Mouse (Mus musculus): ENCODE measurements around the gene Ldlr. TPM values are rescaled to one million over a fixed set of nuclear protein-coding genes. Genes with fewer than 3 reads are reported as not detected.
A peak's percentile ranks its signal among the peaks of the same experiment; 100 is the strongest.

The Ldlr gene
- total RNA-seq, 2 experiments from 2014 or later = 8.4 to 11.5 TPM

GRCm38 (mm10) chr9:21724147-21724536 is 859 bp downstream of the Ldlr start:
- peak; percentile 88 for ATAC-seq (replicated peaks; ENCODE audit: low FRiP score, low TSS enrichment, poor library complexity, severe bottlenecking)

GRCm38 (mm10) chr9:21725224-21726121 is 2.2 kb downstream of the Ldlr start:
- peak; percentile 32 for ATAC-seq (replicated peaks; ENCODE audit: low FRiP score, low TSS enrichment, poor library complexity, severe bottlenecking)

GRCm38 (mm10) chr9:21726218-21726975 is 3.1 kb downstream of the Ldlr start:
- no peak for ATAC-seq (replicated peaks; ENCODE audit: low FRiP score, low TSS enrichment, poor library complexity, severe bottlenecking)

DNA sequence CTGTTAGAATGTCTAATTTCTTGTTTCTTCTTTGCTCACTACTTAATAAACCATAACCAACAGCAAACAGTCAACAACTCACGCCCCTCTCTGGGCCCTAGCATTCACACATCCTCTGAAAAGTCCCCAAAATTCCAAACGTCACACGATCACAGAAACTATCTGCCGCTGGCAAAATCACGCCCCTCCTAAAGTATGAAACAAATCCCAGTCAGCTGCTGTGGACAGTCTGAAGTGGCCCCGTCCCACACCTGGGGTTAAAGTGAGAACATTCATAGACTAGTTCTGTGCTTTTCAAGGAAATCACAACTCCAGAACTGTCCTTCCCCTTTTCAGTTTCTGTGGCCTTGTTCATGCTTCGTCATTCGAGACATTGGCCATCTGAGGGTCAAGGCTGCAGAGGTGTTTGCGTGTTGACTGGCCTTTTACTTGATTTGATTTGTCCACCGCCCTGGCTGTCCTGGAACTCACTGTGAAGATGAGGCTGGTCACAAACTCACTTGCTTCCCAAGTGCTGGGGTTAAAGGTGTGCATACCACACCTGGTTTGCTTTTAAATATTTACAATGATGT is 5.1 kb downstream of the Ldlr start:
- no peak for ATAC-seq (replicated peaks; ENCODE audit: low FRiP score, low TSS enrichment, poor library complexity, severe bottlenecking)

DNA sequence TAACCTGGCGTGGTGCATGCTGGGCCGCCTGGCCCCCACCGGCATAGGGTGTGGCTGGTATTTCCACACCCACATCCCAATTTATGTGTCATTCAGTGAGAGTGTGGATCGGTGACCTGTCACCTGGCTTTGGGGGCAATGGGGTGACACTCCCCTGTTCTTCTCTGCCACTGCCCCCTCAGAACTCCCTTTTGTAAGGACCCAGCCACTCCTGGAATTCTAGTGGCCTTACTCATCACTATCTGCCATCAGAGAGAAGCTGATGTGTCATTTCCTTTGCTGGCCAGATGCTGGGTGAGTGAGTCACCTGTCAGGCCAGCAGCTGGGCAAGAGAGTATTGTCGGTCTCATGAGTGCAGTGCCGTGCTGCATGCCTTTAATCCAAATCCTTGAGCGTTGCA is 6.0 kb downstream of the Ldlr start:
- ATAC-seq (replicated peaks; ENCODE audit: low FRiP score, low TSS enrichment, poor library complexity, severe bottlenecking) = no peak

- ATAC-seq (replicated peaks; ENCODE audit: low FRiP score, low TSS enrichment, poor library complexity, severe bottlenecking) = no peak
Measured at GRCm38 (mm10) chr9:21732288-21732687, 9.0 kb downstream of the Ldlr start.

DNA sequence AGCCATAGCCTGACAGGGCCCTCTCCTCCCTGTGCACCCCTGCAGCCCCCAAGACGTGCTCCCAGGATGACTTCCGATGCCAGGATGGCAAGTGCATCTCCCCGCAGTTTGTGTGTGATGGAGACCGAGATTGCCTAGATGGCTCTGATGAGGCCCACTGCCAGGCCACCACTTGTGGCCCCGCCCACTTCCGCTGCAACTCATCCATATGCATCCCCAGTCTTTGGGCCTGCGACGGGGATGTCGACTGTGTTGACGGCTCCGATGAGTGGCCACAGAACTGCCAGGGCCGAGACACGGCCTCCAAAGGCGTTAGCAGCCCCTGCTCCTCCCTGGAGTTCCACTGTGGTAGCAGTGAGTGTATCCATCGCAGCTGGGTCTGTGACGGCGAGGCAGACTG is 10.2 kb downstream of the Ldlr start:
- ATAC-seq (replicated peaks; ENCODE audit: low FRiP score, low TSS enrichment, poor library complexity, severe bottlenecking) = no peak

- ATAC-seq (replicated peaks; ENCODE audit: low FRiP score, low TSS enrichment, poor library complexity, severe bottlenecking) = no peak
Measured at GRCm38 (mm10) chr9:21733989-21734388, 10.7 kb downstream of the Ldlr start.

GRCm38 (mm10) chr9:21735126-21735525 is 11.8 kb downstream of the Ldlr start:
- no peak for ATAC-seq (replicated peaks; ENCODE audit: low FRiP score, low TSS enrichment, poor library complexity, severe bottlenecking)

- ATAC-seq (replicated peaks; ENCODE audit: low FRiP score, low TSS enrichment, poor library complexity, severe bottlenecking) = no peak
Measured at GRCm38 (mm10) chr9:21736580-21736979, 13.3 kb downstream of the Ldlr start.

DNA sequence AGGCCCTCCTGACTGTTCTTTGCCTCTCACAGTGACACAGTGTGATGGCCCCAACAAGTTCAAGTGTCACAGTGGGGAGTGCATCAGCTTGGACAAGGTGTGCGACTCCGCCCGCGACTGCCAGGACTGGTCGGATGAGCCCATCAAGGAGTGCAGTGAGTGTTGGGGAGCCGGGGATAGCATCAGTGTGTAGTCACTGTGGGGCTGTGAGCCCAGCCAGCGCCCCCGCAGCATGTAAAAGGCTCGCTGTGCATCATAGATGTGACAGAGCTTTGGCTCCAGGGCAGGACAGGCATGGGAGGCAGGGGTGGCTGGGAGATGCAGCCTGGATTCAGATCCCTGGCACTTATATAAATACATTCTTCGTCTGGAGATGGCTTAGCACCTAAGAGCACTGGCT is 13.9 kb downstream of the Ldlr start:
- no peak for ATAC-seq (replicated peaks; ENCODE audit: low FRiP score, low TSS enrichment, poor library complexity, severe bottlenecking)

- no peak for ATAC-seq (replicated peaks; ENCODE audit: low FRiP score, low TSS enrichment, poor library complexity, severe bottlenecking)
Measured at GRCm38 (mm10) chr9:21738776-21739175, 15.5 kb downstream of the Ldlr start.

GRCm38 (mm10) chr9:21740427-21740826 is 17.1 kb downstream of the Ldlr start:
- no peak for ATAC-seq (replicated peaks; ENCODE audit: low FRiP score, low TSS enrichment, poor library complexity, severe bottlenecking)

GRCm38 (mm10) chr9:21741514-21741913 is 18.2 kb downstream of the Ldlr start:
- peak; percentile 43; the same call in 1 of the 2 replicates for ATAC-seq (replicated peaks; ENCODE audit: low FRiP score, low TSS enrichment, poor library complexity, severe bottlenecking)

GRCm38 (mm10) chr9:21747238-21747774 is 24.0 kb downstream of the Ldlr start:
- ATAC-seq (replicated peaks; ENCODE audit: low FRiP score, low TSS enrichment, poor library complexity, severe bottlenecking) = no peak

DNA sequence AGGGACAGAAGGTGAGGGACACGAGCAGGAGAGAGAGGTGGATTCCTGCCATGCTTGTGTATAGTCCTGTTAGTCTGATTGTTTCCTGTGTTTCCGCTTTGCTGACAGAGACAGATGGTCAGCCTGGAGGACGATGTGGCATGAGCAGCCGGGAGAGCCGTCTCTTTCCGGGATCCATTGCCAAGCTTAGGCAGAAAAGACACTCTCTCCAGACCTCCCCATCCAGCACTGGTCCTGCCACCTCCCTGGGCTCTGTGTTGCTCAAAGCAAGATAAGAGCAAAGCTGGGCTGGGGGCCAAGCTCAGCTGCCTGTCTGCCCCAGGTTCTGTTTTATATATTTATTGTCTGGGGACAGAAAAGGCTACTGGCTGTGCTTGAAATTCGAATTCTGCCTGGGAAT is 24.8 kb downstream of the Ldlr start:
- ATAC-seq (replicated peaks; ENCODE audit: low FRiP score, low TSS enrichment, poor library complexity, severe bottlenecking) = peak; percentile 92

GRCm38 (mm10) chr9:21748491-21748890 is 25.2 kb downstream of the Ldlr start:
- no peak for ATAC-seq (replicated peaks; ENCODE audit: low FRiP score, low TSS enrichment, poor library complexity, severe bottlenecking)

- no peak for ATAC-seq (replicated peaks; ENCODE audit: low FRiP score, low TSS enrichment, poor library complexity, severe bottlenecking)
Measured at GRCm38 (mm10) chr9:21749382-21750118, 26.3 kb downstream of the Ldlr start.

- ATAC-seq (replicated peaks; ENCODE audit: low FRiP score, low TSS enrichment, poor library complexity, severe bottlenecking) = no peak
Measured at GRCm38 (mm10) chr9:21750370-21750769, 27.1 kb downstream of the Ldlr start.

All from megakaryocyte-erythroid progenitor cell, adult 5-6 weeks (primary cell).